Mouse (Mus musculus) intestine, embryonic 15.5 days (tissue): Measurements from ENCODE around the gene Tyw3. TPM values are rescaled to one million over a fixed set of nuclear protein-coding genes. Genes with fewer than 3 reads are reported as not detected.

Experiments used
- ATAC-seq: fragments of 200-750 bp; cut with Nextera tagmentation; 2 replicates; pipeline ENCODE4 v1.8.0; 2017; ENCODE audit warnings: moderate TSS enrichment, moderate library complexity
- H3K27ac ChIP-seq: fragments of 300-500 bp; sonication (generic); 2 replicates; pipeline ENCODE4 v1.5.1; 2015; ENCODE audit warnings: mild to moderate bottlenecking, inconsistent platforms
- H3K27me3 ChIP-seq: fragments of 300-500 bp; sonication (generic); replicated peaks from 2 replicates; pipeline ENCODE4 v1.6.1; 2015; ENCODE audit warnings: inconsistent platforms
- H3K36me3 ChIP-seq: fragments of 300-500 bp; sonication (generic); 2 replicates; pipeline ENCODE4 v1.6.1; 2015; ENCODE audit warnings: inconsistent platforms
- H3K4me1 ChIP-seq: fragments of 300-500 bp; sonication (generic); replicated peaks from 2 replicates; pipeline ENCODE4 v1.6.1; 2015; ENCODE audit warnings: inconsistent platforms
- H3K4me2 ChIP-seq: fragments of 300-500 bp; sonication (generic); replicated peaks from 2 replicates; pipeline ENCODE4 v1.6.1; 2015; ENCODE audit warnings: mild to moderate bottlenecking, inconsistent platforms
- H3K4me3 ChIP-seq: fragments of 300-500 bp; sonication (generic); replicated peaks from 2 replicates; pipeline ENCODE4 v1.5.1; 2015; ENCODE audit warnings: inconsistent platforms
- H3K9ac ChIP-seq: fragments of 300-500 bp; sonication (generic); 2 replicates; pipeline ENCODE4 v1.6.1; 2015; ENCODE audit warnings: inconsistent platforms
- H3K9me3 ChIP-seq: fragments of 300-500 bp; sonication (generic); 2 replicates; pipeline ENCODE4 v1.6.1; 2016; ENCODE audit warnings: inconsistent platforms
- WGBS: fragments of 180-500 bp; shearing (Covaris S2); methylation state at CpG from one replicate; pipeline ENCODE4 v1.1.7; 2015; 5-methylcytosine and 5-hydroxymethylcytosine counted together
- polyA plus RNA-seq: library from polyadenylated mRNA; unstranded; fragments of >200 nt; fragmentation: Nextera tagmentation; extraction: Ambion mirVana; gene quantifications from 2 replicates; pipeline ENCODE4 v1.2.1, GENCODE M21; 2015

Tyw3 gene
- polyA plus RNA-seq, 1 experiment from 2014 or later = 10.9 TPM

DNA sequence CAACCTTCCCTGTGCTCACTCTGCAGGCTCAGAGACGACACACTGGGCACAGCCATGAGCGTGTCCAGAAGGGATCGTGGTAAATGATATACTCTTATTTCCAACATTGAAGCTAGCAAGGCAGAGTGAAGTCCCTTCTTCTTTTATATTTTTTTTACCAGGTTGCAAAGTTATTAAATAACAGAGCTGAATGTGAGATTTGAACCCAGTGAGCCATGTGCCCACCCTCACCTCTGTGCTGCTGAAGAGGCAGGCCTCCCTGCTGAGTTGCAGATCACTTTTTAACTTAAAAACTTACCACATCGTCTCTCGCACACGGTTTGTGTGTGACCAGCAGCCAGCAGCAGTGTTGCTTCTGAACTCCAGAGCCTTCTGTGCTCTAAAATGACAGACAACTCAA, 2.7 kb downstream of the Tyw3 start:
- H3K9me3 ChIP-seq = no peaks in the 10 kb centered on the region
- 0 out of 2 replicates have a peak, but pooled peaks cover 3% of the 10 kb centered on the region for H3K4me1 ChIP-seq
- H3K27me3 ChIP-seq = no peaks in the 10 kb centered on the region
- H3K4me2 ChIP-seq = no peak overlapping the region
- H3K4me3 ChIP-seq = no peak overlapping the region
- no peak overlapping the region for H3K9ac ChIP-seq
- 89% methylated on average over 6 of the region's 6 CpGs for WGBS
- 0 out of 2 replicates have a peak, but pooled peaks cover 8% of the 10 kb centered on the region for H3K36me3 ChIP-seq
- H3K27ac ChIP-seq = no peak overlapping the region
- ATAC-seq = no peak

DNA sequence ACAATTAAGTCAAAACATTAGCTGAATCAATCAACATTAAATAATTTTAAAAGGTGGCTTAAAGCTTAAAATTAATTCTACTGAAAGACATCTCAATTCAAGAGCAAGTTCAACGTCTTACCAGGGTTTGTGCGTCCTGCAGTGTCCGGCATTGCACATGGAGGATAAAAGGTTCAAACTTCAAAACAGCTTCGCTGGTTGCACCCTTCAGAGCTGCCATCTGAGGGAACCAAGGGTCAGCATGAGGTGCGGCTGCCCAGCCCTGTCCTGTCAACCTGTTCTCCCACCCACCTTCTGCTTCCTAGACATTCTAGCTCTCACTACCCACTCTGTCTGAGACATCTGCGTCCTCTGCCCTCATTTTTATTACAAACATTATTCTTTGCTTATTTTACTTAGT, 3.3 kb downstream of the Tyw3 start:
- Histone ChIP-seq H3K36me3 (0 out of 2 replicates have a peak, but pooled peaks cover 8% of the 10 kb centered on the region), H3K27me3 (no peaks in the 10 kb centered on the region), H3K4me2 (no peak overlapping the region), H3K9me3 (no peaks in the 10 kb centered on the region), H3K4me1 (0 out of 2 replicates have a peak, but pooled peaks cover 3% of the 10 kb centered on the region), H3K4me3 (no peak overlapping the region), H3K9ac (no peak overlapping the region), H3K27ac (no peak overlapping the region)
- WGBS = 93% methylated on average over 6 of the region's 6 CpGs
- ATAC-seq = no peak

DNA sequence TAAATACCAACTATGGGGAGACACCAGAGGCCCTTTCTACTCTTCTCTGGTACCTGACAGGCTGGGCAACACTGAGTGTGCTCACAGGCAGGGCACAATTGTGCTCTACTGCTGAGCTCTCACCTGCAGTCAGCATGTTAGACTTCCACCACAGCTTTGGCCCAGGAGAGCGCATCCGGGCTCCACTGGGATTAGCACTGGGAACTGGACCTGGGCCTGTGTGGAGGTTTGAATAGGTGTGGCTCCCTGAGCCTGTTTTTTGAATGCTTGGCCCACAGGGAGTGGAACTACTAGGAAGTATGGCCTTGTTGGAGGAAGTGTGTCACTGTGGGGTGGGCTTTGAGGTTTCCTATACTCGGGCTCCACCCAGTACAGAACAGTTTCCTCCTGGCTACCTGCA, 5.3 kb downstream of the Tyw3 start:
- no peak for ATAC-seq
- Histone ChIP-seq H3K4me3 (no peak overlapping the region), H3K9me3 (no peaks in the 10 kb centered on the region), H3K36me3 (0 out of 2 replicates have a peak, but pooled peaks cover 12% of the 10 kb centered on the region), H3K4me2 (no peak overlapping the region), H3K27ac (no peak overlapping the region), H3K9ac (no peak overlapping the region), H3K27me3 (no peaks in the 10 kb centered on the region), H3K4me1 (0 out of 2 replicates have a peak, but pooled peaks cover 3% of the 10 kb centered on the region)
- 91% methylated on average over 3 of the region's 3 CpGs for WGBS

DNA sequence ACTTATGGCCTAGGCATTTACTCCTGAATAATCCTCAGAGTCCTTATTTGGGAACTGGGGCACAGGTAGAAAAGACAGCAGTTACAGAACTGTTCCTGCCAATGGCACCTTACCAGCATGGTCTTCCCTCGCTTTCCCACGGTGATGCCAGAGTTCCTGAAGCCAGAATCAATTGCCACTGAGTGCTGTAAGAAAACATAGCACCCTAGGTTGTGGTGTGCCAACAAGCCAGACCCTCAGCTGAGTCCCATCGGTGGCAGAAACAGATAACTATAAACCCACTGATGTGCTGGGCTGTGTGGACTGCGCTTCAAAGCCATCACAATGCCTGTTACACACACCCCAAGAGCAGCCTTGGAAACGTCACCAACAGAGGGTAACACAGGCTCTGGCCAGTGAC, 5.9 kb downstream of the Tyw3 start:
- H3K9ac ChIP-seq = no peak overlapping the region
- 89% methylated on average over 5 of the region's 5 CpGs for WGBS
- H3K9me3 ChIP-seq = no peaks in the 10 kb centered on the region
- no peak overlapping the region for H3K4me3 ChIP-seq
- H3K36me3 ChIP-seq = 0 out of 2 replicates have a peak, but pooled peaks cover 13% of the 10 kb centered on the region
- no peaks in the 10 kb centered on the region for H3K4me1 ChIP-seq
- H3K27me3 ChIP-seq = no peaks in the 10 kb centered on the region
- H3K27ac ChIP-seq = no peak overlapping the region
- H3K4me2 ChIP-seq = no peak overlapping the region
- ATAC-seq = no peak

DNA sequence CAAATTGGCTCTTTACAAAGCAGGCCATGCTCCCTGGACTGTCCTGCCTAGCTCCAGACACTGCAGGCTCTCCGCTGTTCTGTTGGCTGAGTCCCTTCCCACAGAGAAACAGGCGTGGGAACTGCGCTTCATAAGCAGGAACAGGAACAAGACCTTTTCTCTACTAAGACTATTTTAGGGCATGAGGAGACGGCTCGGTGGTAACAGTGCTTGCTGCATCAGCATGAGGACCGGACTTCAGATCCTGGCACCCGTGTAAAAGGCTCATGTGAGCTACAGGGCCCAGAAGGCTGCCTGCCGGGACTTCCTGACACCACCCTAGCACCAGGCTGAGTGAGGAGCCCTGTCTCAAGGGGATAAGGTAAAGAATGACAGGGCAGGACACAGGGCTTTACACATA, 12.6 kb downstream of the Tyw3 start:
- Histone ChIP-seq H3K4me1 (no peaks in the 10 kb centered on the region), H3K36me3 (0 out of 2 replicates have a peak, but pooled peaks cover 10% of the 10 kb centered on the region), H3K27me3 (no peaks in the 10 kb centered on the region), H3K9me3 (no peaks in the 10 kb centered on the region), H3K9ac (no peak overlapping the region), H3K4me2 (no peak overlapping the region), H3K4me3 (no peak overlapping the region), H3K27ac (no peak overlapping the region)
- WGBS = 84% methylated on average over 8 of the region's 8 CpGs
- ATAC-seq = no peak

DNA sequence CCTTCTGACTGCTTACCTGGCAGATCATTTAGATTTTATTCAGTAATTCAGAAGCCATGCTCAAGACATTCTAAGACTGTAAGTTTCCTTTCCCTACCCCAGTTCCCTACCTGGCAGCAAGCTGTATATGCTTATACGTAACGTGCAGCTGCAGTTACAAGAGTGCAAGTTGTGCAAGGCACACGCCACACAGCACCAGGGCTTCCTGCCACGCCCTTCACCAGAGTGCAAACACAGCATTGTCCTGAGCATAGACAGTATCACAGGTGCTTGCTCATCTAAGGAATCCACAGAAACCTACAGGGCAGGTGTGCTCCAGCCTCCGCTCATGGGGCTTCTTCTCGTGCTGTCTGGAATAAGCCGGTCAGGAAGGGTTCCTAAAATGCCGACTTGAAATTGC, 19.0 kb downstream of the Tyw3 start:
- Histone ChIP-seq H3K9me3 (no peaks in the 10 kb centered on the region), H3K27ac (no peak overlapping the region), H3K36me3 (0 out of 2 replicates have a peak, but pooled peaks cover 6% of the 10 kb centered on the region), H3K4me3 (no peak overlapping the region), H3K4me2 (no peak overlapping the region), H3K4me1 (no peaks in the 10 kb centered on the region), H3K9ac (no peak overlapping the region), H3K27me3 (no peaks in the 10 kb centered on the region; the same call in 1 of the 2 replicates)
- 92% methylated on average over 8 of the region's 8 CpGs for WGBS
- no peak for ATAC-seq

DNA sequence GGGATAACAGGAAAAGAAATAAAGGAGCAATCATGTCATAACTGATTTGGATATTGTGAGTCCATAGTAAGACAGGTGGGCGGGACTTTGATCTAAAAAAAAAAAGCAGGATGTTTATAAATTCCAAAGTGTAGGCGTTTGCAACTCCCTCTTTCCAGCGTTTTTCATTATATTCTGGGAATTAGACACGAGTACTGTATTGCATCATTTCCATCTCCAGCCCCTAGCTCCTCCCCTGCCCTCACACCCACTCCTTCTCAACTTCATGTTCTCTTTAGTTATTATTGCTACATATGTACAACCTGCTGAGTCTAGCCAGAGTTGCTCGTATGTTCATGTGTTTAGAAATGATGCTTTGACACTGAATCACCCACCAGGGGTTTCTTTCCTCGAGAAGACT, 23.2 kb downstream of the Tyw3 start:
- no peak overlapping the region for H3K4me2 ChIP-seq
- no peaks in the 10 kb centered on the region for H3K4me1 ChIP-seq
- ATAC-seq = no peak
- H3K4me3 ChIP-seq = no peak overlapping the region
- WGBS = 49% methylated on average over 6 of the region's 6 CpGs
- H3K9ac ChIP-seq = no peak overlapping the region
- no peaks in the 10 kb centered on the region for H3K9me3 ChIP-seq
- no peak overlapping the region for H3K27ac ChIP-seq
- H3K36me3 ChIP-seq = no peaks in the 10 kb centered on the region
- peaks cover 5% of the 10 kb centered on the region; the same call in 1 of the 2 replicates for H3K27me3 ChIP-seq

DNA sequence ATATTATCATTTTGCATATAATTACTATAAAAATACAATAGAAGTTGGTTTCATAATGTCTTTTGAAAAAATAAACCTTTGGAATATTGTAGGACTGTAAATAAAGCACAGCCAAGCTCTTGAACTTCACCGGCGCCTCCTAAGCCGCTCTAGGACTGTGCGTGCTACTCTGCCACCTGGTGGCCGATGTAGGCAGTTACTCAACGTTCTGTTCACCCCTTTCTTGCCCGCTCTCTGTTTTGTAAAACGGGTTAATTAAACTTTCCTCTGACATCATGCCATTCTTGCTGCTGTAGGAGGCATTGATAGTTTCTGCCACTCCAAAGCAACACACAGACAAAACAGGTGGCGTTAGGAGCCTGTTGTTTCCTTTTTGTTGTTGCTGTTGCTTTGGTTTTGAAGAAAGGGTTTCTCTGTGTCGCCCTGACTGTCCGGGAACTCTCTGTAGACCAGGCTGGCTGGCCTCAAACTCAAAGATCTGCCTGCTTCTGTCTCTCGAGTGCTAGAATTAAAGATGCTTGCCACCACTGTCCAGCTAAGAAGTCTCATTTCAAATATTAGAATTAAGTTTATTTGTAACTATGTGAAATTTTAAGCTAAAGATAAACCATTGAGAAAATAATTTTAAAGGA, 24.4 kb downstream of the Tyw3 start:
- no peaks in the 10 kb centered on the region for H3K9me3 ChIP-seq
- no peak overlapping the region for H3K9ac ChIP-seq
- H3K27me3 ChIP-seq = peaks cover 11% of the 10 kb centered on the region; the same call in 1 of the 2 replicates
- peak; percentile 91 for ATAC-seq
- H3K4me2 ChIP-seq = no peak overlapping the region
- no peak overlapping the region for H3K4me3 ChIP-seq
- no peaks in the 10 kb centered on the region for H3K36me3 ChIP-seq
- no peaks in the 10 kb centered on the region for H3K4me1 ChIP-seq
- WGBS = 11% methylated on average over 12 of the region's 12 CpGs
- no peak overlapping the region for H3K27ac ChIP-seq

DNA sequence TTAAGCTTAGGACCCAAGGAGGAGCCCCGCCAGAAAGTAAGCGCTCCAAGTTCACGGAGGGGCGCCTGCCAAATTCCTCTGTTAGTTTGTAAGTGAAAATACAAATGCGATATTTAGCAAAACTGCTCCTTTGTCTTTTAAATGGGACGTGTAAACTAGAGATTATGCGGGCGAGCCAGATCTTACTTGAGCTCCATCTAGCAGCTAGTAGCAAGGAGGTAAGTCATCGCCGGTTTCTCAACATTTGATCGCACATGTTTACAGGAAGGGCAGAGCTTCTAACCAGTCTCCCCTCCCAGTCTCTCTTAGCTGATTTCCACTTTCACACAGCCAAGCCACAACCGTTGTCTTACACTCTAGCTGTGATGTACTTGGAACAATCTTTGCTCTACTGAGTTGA, 26.1 kb downstream of the Tyw3 start:
- H3K4me3 ChIP-seq = no peak overlapping the region
- H3K9ac ChIP-seq = no peak overlapping the region
- H3K27me3 ChIP-seq = peaks cover 11% of the 10 kb centered on the region; the same call in 1 of the 2 replicates
- no peaks in the 10 kb centered on the region for H3K9me3 ChIP-seq
- no peaks in the 10 kb centered on the region for H3K36me3 ChIP-seq
- H3K4me2 ChIP-seq = peak overlapping the region; percentile 33
- no peak overlapping the region for H3K27ac ChIP-seq
- no peaks in the 10 kb centered on the region for H3K4me1 ChIP-seq
- 6% methylated on average over 12 of the region's 12 CpGs for WGBS
- no peak for ATAC-seq

DNA sequence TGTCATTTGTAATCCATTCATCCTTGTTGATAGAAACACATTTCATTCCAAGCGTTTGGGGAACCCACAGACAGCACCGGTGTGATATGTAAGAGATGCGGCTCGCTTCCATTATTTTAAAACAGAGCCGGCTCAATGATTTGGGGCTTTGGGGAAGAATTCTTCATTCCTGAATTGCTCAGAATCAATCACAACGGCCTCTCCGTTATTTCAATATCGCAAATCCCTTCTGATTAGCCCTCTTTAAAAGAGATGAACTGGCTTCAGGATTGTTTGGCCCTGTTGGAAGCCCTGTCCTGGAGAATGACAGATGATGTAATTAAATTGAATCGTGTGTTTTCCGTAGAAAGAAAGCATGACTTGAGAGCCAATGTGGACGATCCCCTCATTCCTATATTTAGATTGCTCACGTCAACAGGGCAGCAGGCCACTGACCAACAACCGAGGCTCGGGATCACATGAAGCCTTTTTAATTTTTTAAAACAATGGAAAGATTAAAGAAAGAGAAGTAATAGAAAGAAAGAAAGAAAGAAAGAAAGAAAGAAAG, 26.8 kb downstream of the Tyw3 start:
- Histone ChIP-seq H3K4me2 (no peak overlapping the region), H3K4me3 (no peak overlapping the region), H3K4me1 (no peaks in the 10 kb centered on the region), H3K27ac (no peak overlapping the region), H3K9ac (no peak overlapping the region), H3K9me3 (no peaks in the 10 kb centered on the region), H3K36me3 (no peaks in the 10 kb centered on the region), H3K27me3 (peaks cover 11% of the 10 kb centered on the region; the same call in 1 of the 2 replicates)
- 46% methylated on average over 14 of the region's 14 CpGs for WGBS
- ATAC-seq = no peak

DNA sequence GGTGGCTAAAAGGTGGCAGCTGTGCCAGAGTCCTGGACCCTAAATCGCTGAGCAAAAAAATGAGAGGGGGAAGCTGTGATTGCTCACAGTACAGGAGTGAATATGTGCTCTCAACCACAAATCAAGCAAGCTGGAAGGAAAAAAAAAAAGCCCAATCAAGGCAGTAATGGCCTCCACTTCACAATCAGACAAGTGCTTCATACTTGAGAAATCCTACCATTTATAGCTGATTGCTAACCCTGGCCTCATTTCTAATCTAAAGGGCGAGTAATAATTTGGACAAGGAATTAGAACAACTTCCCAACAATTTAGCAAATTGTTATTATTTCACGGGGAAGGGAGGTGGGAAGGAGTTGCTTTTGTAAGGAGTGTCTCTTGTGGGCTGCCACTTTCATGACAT, 31.5 kb downstream of the Tyw3 start:
- Histone ChIP-seq H3K4me3 (no peak overlapping the region), H3K4me1 (no peaks in the 10 kb centered on the region), H3K9ac (no peak overlapping the region), H3K27me3 (peaks cover 8% of the 10 kb centered on the region; the same call in 1 of the 2 replicates), H3K36me3 (no peaks in the 10 kb centered on the region), H3K4me2 (no peak overlapping the region), H3K27ac (no peak overlapping the region), H3K9me3 (no peaks in the 10 kb centered on the region)
- 73% methylated on average over 3 of the region's 3 CpGs for WGBS
- no peak for ATAC-seq

DNA sequence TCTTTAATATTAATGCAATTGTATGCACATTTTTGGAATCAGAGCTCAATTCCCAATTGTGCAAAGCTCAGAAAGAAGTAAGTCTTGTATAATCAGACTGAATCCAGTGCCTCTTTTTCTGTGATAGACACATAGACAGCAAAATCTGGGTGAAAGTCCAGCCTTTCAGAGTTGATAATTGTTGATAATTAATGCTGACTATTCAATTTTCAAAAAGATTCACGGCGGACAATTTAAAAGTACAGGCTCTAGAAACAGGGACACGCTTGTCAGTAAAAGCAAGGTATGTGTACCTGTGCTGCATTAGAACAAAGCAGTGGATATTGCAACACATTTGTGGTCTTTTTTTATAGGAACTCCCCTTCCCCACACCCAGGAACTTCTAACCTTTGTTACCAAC, 34.7 kb downstream of the Tyw3 start:
- H3K4me2 ChIP-seq = no peak overlapping the region
- no peak overlapping the region for H3K4me3 ChIP-seq
- WGBS = 94% methylated on average over 3 of the region's 3 CpGs
- H3K9ac ChIP-seq = no peak overlapping the region
- H3K36me3 ChIP-seq = no peaks in the 10 kb centered on the region
- no peaks in the 10 kb centered on the region for H3K9me3 ChIP-seq
- H3K27ac ChIP-seq = no peak overlapping the region
- no peaks in the 10 kb centered on the region for H3K27me3 ChIP-seq
- no peak for ATAC-seq
- no peaks in the 10 kb centered on the region for H3K4me1 ChIP-seq

DNA sequence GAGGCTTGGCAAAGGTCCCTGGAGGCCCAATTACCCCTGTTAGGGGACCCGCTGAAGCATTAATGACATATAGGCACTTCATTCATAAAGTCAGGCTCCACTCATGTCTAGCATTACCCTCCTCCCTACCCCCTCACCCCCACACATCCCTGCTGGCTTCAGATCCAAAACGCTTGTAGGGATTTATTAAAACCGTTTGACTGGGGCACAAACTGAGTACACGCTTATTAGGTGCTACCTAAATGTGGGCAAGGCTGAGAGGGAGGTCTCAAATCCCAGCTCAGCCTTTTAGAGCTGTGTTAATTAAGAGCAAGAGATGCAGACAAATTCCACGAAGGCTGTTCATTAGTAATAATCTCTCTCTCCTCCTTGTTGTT, 45.9 kb downstream of the Tyw3 start:
- no peaks in the 10 kb centered on the region for H3K9me3 ChIP-seq
- H3K9ac ChIP-seq = no peak overlapping the region
- no peak overlapping the region for H3K27ac ChIP-seq
- no peak for ATAC-seq
- H3K36me3 ChIP-seq = no peaks in the 10 kb centered on the region
- 68% methylated on average over 5 of the region's 5 CpGs for WGBS
- H3K4me3 ChIP-seq = no peak overlapping the region
- H3K27me3 ChIP-seq = peaks cover 13% of the 10 kb centered on the region; the same call in 1 of the 2 replicates
- H3K4me1 ChIP-seq = 0 out of 2 replicates have a peak, but pooled peaks cover 12% of the 10 kb centered on the region
- no peak overlapping the region for H3K4me2 ChIP-seq
